Mouse (Mus musculus) MEL (cell line): ENCODE measurements at regions not wholly inside any gene's neighbourhood (a gene's known extent, or its start where the extent isn't known, plus 50 kb on each side); places are given as distances from the start of the nearest gene placed in this dataset.

Experiments used
- DNase-seq: peaks from one replicate; pipeline ENCODE4 v3.0.0; 2011; ENCODE audit warnings: low read depth, low spot score
- H3K27ac ChIP-seq: 2 replicates; pipeline ENCODE4 v1.5.1; 2012; ENCODE audit warnings: low read depth, mild to moderate bottlenecking, control low read depth, low read length, moderate library complexity; ENCODE audit not compliant: control insufficient read depth
- H3K27me3 ChIP-seq, 2 experiments: fragments of 150-350 bp in 1 of 2; sonication (generic) in 1 of 2; 2 replicates each; pipeline ENCODE4 v1.6.1; 2012; ENCODE audit warnings: low read length in 2 of 2, mild to moderate bottlenecking in 2 of 2, improper control_type of control experiment in 1 of 2, moderate library complexity in 1 of 2; ENCODE audit not compliant: insufficient read depth in 2 of 2, control insufficient read depth in 1 of 2
- H3K36me3 ChIP-seq, 2 experiments: 2 replicates each; pipeline ENCODE4 v1.6.1; 2012 to 2014; ENCODE audit warnings: low read length in 2 of 2, improper control_type of control experiment in 1 of 2, inconsistent platforms in 1 of 2, mild to moderate bottlenecking in 1 of 2; ENCODE audit not compliant: insufficient read depth in 2 of 2, control insufficient read depth in 1 of 2
- H3K4me1 ChIP-seq, 2 experiments: fragments of 150-350 bp in 1 of 2; sonication (generic) in 1 of 2; 2 replicates each; pipeline ENCODE4 v1.6.1; 2012; ENCODE audit warnings: low read length in 2 of 2, improper control_type of control experiment in 1 of 2, mild to moderate bottlenecking in 1 of 2; ENCODE audit not compliant: insufficient read depth in 2 of 2, control insufficient read depth in 1 of 2
- H3K4me3 ChIP-seq, 2 experiments: fragments of 150-350 bp in 1 of 2; sonication (generic) in 1 of 2; 2 replicates each; pipeline ENCODE4 v1.5.1; 2012; ENCODE audit warnings: low read depth in 2 of 2, low read length in 2 of 2, mild to moderate bottlenecking in 2 of 2, moderate library complexity in 2 of 2, control low read depth in 1 of 2, improper control_type of control experiment in 1 of 2; ENCODE audit not compliant: control insufficient read depth in 1 of 2, insufficient read depth in 1 of 2
- H3K79me2 ChIP-seq: 2 replicates; pipeline ENCODE4 v1.6.1; 2012; ENCODE audit warnings: mild to moderate bottlenecking, low read length, moderate library complexity; ENCODE audit not compliant: control insufficient read depth, poor library complexity, insufficient read depth
- H3K9ac ChIP-seq: 2 replicates; pipeline ENCODE4 v1.6.1; 2012; ENCODE audit warnings: low read depth, mild to moderate bottlenecking, control low read depth, low read length, moderate library complexity; ENCODE audit not compliant: control insufficient read depth, poor library complexity, severe bottlenecking
- H3K9me3 ChIP-seq: fragments of 150-350 bp; sonication (generic); replicated peaks from 2 replicates; pipeline ENCODE4 v1.6.1; 2012; ENCODE audit warnings: mild to moderate bottlenecking, low read length, improper control_type of control experiment, moderate library complexity; ENCODE audit not compliant: insufficient read depth
- BHLHE40 ChIP-seq: IDR thresholded peaks from 2 replicates; pipeline ENCODE4 v1.6.1; 2012; ENCODE audit warnings: low read depth, mild to moderate bottlenecking, inconsistent platforms, low read length, improper control_type of control experiment, borderline replicate concordance
- CHD1 ChIP-seq: IDR thresholded peaks from 2 replicates; pipeline ENCODE4 v1.6.1; 2012; ENCODE audit warnings: low read depth, mild to moderate bottlenecking, inconsistent platforms, low read length, improper control_type of control experiment
- CTCF ChIP-seq, 3 experiments: IDR thresholded peaks in 2 of 3; conservative IDR thresholded peaks in 1 of 3; 2 replicates each; pipeline ENCODE4 v1.5.1; 2011 to 2012; ENCODE audit warnings: low read length in 3 of 3, low read depth in 2 of 3, mild to moderate bottlenecking in 2 of 3, improper control_type of control experiment in 1 of 3, inconsistent platforms in 1 of 3, mixed read lengths in 1 of 3, moderate library complexity in 1 of 3; ENCODE audit not compliant: control insufficient read depth in 1 of 3, insufficient read depth in 1 of 3, poor library complexity in 1 of 3, severe bottlenecking in 1 of 3
- ELF1 ChIP-seq: IDR thresholded peaks from 2 replicates; pipeline ENCODE4 v1.6.1; 2014; ENCODE audit warnings: low read depth, mild to moderate bottlenecking, inconsistent platforms, low read length, improper control_type of control experiment, moderate library complexity
- EP300 ChIP-seq, 2 experiments: IDR thresholded peaks; 2 replicates each; pipeline ENCODE4 v1.6.1; 2011; ENCODE audit warnings: improper control_type of control experiment in 2 of 2, low read length in 2 of 2, low read depth in 1 of 2, mild to moderate bottlenecking in 1 of 2
- ETS1 ChIP-seq: IDR thresholded peaks from 2 replicates; pipeline ENCODE4 v1.6.1; 2012; ENCODE audit warnings: low read depth, mild to moderate bottlenecking, inconsistent platforms, low read length, improper control_type of control experiment, moderate library complexity
- GABPA ChIP-seq: IDR thresholded peaks from 2 replicates; pipeline ENCODE4 v1.6.1; 2012; ENCODE audit warnings: low read depth, mild to moderate bottlenecking, inconsistent platforms, low read length, improper control_type of control experiment, moderate library complexity
- HCFC1 ChIP-seq: IDR thresholded peaks from 2 replicates; pipeline ENCODE4 v1.6.1; 2012; ENCODE audit warnings: low read depth, mild to moderate bottlenecking, inconsistent platforms, low read length, improper control_type of control experiment, moderate library complexity
- JUND ChIP-seq: IDR thresholded peaks from 2 replicates; pipeline ENCODE4 v1.6.1; 2011; ENCODE audit warnings: low read depth, mild to moderate bottlenecking, improper control_type of control experiment, low read length
- MAFK ChIP-seq: IDR thresholded peaks from 2 replicates; pipeline ENCODE4 v1.6.1; 2011; ENCODE audit warnings: low read depth, mild to moderate bottlenecking, low read length, improper control_type of control experiment, borderline replicate concordance
- MAX ChIP-seq: IDR thresholded peaks from 2 replicates; pipeline ENCODE4 v1.6.1; 2011; ENCODE audit warnings: low read length, improper control_type of control experiment
- MAZ ChIP-seq: IDR thresholded peaks from 2 replicates; pipeline ENCODE4 v1.6.1; 2012; ENCODE audit warnings: low read depth, mild to moderate bottlenecking, inconsistent platforms, low read length, improper control_type of control experiment
- MXI1 ChIP-seq: IDR thresholded peaks from 2 replicates; pipeline ENCODE4 v1.6.1; 2011; ENCODE audit warnings: mild to moderate bottlenecking, low read depth, low read length, improper control_type of control experiment
- MYB ChIP-seq: IDR thresholded peaks from 2 replicates; pipeline ENCODE4 v1.6.1; 2011; ENCODE audit warnings: mild to moderate bottlenecking, low read depth, low read length, improper control_type of control experiment
- NELFE ChIP-seq: IDR thresholded peaks from 2 replicates; pipeline ENCODE4 v1.6.1; 2011; ENCODE audit warnings: low read depth, low read length, improper control_type of control experiment
- POLR2A ChIP-seq, 2 experiments: IDR thresholded peaks; 2 replicates each; pipeline ENCODE4 v1.6.1; 2011 to 2012; ENCODE audit warnings: low read length in 2 of 2, mild to moderate bottlenecking in 2 of 2, control low read depth in 1 of 2, improper control_type of control experiment in 1 of 2, low read depth in 1 of 2, moderate library complexity in 1 of 2; ENCODE audit not compliant: control insufficient read depth in 1 of 2, insufficient read depth in 1 of 2, poor library complexity in 1 of 2
- POLR2AphosphoS2 ChIP-seq: IDR thresholded peaks from 2 replicates; pipeline ENCODE4 v1.6.1; 2011; ENCODE audit warnings: low read length, improper control_type of control experiment
- RAD21 ChIP-seq: IDR thresholded peaks from 2 replicates; pipeline ENCODE4 v1.6.1; 2011; ENCODE audit warnings: mild to moderate bottlenecking, low read depth, low read length, improper control_type of control experiment
- RCOR1 ChIP-seq: IDR thresholded peaks from 2 replicates; pipeline ENCODE4 v1.6.1; 2012; ENCODE audit warnings: low read depth, mild to moderate bottlenecking, inconsistent platforms, low read length, improper control_type of control experiment
- SIN3A ChIP-seq: IDR thresholded peaks from 2 replicates; pipeline ENCODE4 v1.6.1; 2012; ENCODE audit warnings: low read length, improper control_type of control experiment, inconsistent platforms
- SMC3 ChIP-seq: IDR thresholded peaks from 2 replicates; pipeline ENCODE4 v1.6.1; 2011; ENCODE audit warnings: low read depth, low read length, improper control_type of control experiment
- TAL1 ChIP-seq: IDR thresholded peaks from 2 replicates; pipeline ENCODE4 v1.6.1; 2012; ENCODE audit warnings: mild to moderate bottlenecking, inconsistent platforms, low read length, moderate library complexity, mixed read lengths
- TBP ChIP-seq: IDR thresholded peaks from 2 replicates; pipeline ENCODE4 v1.8.0; 2011; ENCODE audit warnings: low read depth, low read length, improper control_type of control experiment
- TCF12 ChIP-seq: IDR thresholded peaks from 2 replicates; pipeline ENCODE4 v1.6.1; 2014; ENCODE audit warnings: low read depth, mild to moderate bottlenecking, inconsistent platforms, low read length, improper control_type of control experiment, moderate library complexity
- USF1 ChIP-seq: IDR thresholded peaks from 2 replicates; pipeline ENCODE4 v1.6.1; 2014; ENCODE audit warnings: low read depth, mild to moderate bottlenecking, inconsistent platforms, low read length, improper control_type of control experiment, moderate library complexity
- ZC3H11A ChIP-seq: IDR thresholded peaks from 2 replicates; pipeline ENCODE4 v1.6.1; 2012; ENCODE audit warnings: low read depth, mild to moderate bottlenecking, inconsistent platforms, low read length, improper control_type of control experiment
- ZKSCAN1 ChIP-seq: IDR thresholded peaks from 2 replicates; pipeline ENCODE4 v1.6.1; 2012; ENCODE audit warnings: low read depth, mild to moderate bottlenecking, inconsistent platforms, low read length, improper control_type of control experiment, moderate library complexity
- ZMIZ1 ChIP-seq: IDR thresholded peaks from 2 replicates; pipeline ENCODE4 v1.6.1; 2012; ENCODE audit warnings: low read depth, mild to moderate bottlenecking, inconsistent platforms, low read length, improper control_type of control experiment, moderate library complexity

DNA sequence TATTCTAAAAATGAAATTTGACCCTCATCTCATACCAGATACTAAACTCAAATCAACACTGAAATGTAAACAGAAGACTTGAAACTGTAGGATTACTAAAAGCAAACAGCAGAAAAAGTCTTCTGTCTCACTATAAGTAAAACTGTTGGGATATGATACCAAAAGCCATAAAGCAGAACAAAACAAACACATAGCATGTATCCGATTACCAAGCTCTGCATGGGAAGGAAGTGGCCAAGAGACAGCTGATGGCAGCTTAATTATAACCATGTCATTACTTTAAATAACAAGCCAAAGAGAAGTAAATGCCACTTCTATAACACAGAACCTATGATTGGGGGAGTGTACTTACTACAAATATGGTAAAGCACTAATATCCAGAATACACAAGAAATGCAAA lies 186.0 kb downstream of the Rpl36a-ps1 start:
- Histone ChIP-seq H3K9ac (no peak overlapping the region), H3K27me3 (no peaks in the 10 kb centered on the region), H3K4me3 (no peak overlapping the region), H3K4me1 (no peaks in the 10 kb centered on the region), H3K27ac (no peak overlapping the region), H3K36me3 (no peaks in the 10 kb centered on the region), H3K79me2 (no peaks in the 10 kb centered on the region), H3K9me3 (no peaks in the 10 kb centered on the region)
- TF ChIP-seq JUND (no peak), EP300 (IDR thresholded peaks at IDR 0.05; ENCODE audit: low read depth in 1 of 2, low read length in 2 of 2) (no peak), SMC3 (no peak), MYB (no peak), CTCF (IDR thresholded peaks at IDR 0.05 in 2 of 3, conservative IDR thresholded peaks at IDR 0.05 in 1 of 3; ENCODE audit: control insufficient read depth in 1 of 3, insufficient read depth in 1 of 3, low read depth in 2 of 3, low read length in 3 of 3, poor library complexity in 1 of 3, severe bottlenecking in 1 of 3) (no peak), TCF12 (no peak), MAZ (no peak), ELF1 (no peak)
- no peak for DNase-seq

DNA sequence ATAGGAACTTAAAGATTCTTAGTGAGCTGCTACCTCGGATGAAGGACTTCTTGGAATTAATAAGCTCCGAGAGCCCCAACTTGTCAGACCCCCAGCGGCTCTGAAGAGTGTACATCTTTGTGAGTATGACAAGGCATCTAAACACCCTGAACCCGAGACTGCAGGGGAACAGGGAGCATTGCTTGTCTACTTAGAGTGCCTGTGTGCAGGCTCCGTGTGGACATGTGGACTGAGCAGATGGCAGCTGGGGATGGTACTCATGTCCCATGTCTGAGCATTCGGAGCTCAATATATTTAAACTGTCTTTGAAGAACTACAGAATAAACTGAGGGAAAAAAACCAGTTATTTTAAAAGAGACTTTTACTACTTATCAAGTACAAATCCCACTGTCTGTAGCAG lies 189.1 kb downstream of the Rpl36a-ps1 start:
- no peaks in the 10 kb centered on the region for H3K79me2 ChIP-seq
- no peaks in the 10 kb centered on the region for H3K27me3 ChIP-seq
- H3K27ac ChIP-seq, result no peak overlapping the region
- no peaks in the 10 kb centered on the region for H3K36me3 ChIP-seq
- H3K9ac ChIP-seq, result no peak overlapping the region
- no peak overlapping the region for H3K4me3 ChIP-seq
- no peak for DNase-seq
- TF ChIP-seq HCFC1 (no peak), RAD21 (no peak), TCF12 (no peak), POLR2A (IDR thresholded peaks at IDR 0.05; ENCODE audit: control insufficient read depth in 1 of 2, insufficient read depth in 1 of 2, low read depth in 1 of 2, low read length in 2 of 2, poor library complexity in 1 of 2) (no peak), MXI1 (no peak), EP300 (IDR thresholded peaks at IDR 0.05; ENCODE audit: low read depth in 1 of 2, low read length in 2 of 2) (no peak), JUND (no peak), ZC3H11A (no peak), SIN3A (no peak), RCOR1 (no peak), POLR2AphosphoS2 (no peak), BHLHE40 (no peak)
- no peaks in the 10 kb centered on the region for H3K4me1 ChIP-seq
- no peaks in the 10 kb centered on the region for H3K9me3 ChIP-seq

- Histone ChIP-seq H3K27ac (no peak overlapping the region), H3K79me2 (no peaks in the 10 kb centered on the region), H3K27me3 (no peaks in the 10 kb centered on the region), H3K4me3 (no peak overlapping the region), H3K9ac (no peak overlapping the region), H3K36me3 (no peaks in the 10 kb centered on the region), H3K4me1 (no peaks in the 10 kb centered on the region), H3K9me3 (no peaks in the 10 kb centered on the region)
- DNase-seq, result no peak
- TF ChIP-seq MAX, result no peak
- no peak for TF ChIP-seq EP300 (IDR thresholded peaks at IDR 0.05; ENCODE audit: low read depth in 1 of 2, low read length in 2 of 2)
- TF ChIP-seq GABPA, result no peak
- TF ChIP-seq JUND, result no peak
- no peak for TF ChIP-seq ZKSCAN1
- no peak for TF ChIP-seq USF1
- no peak for TF ChIP-seq TAL1
- TF ChIP-seq MAFK, result no peak
- TF ChIP-seq TBP, result no peak
- no peak for TF ChIP-seq ETS1
- TF ChIP-seq SIN3A, result no peak
- TF ChIP-seq NELFE, result no peak
- TF ChIP-seq POLR2AphosphoS2, result no peak
- no peak for TF ChIP-seq ZMIZ1
- no peak for TF ChIP-seq CTCF (IDR thresholded peaks at IDR 0.05 in 2 of 3, conservative IDR thresholded peaks at IDR 0.05 in 1 of 3; ENCODE audit: control insufficient read depth in 1 of 3, insufficient read depth in 1 of 3, low read depth in 2 of 3, low read length in 3 of 3, poor library complexity in 1 of 3, severe bottlenecking in 1 of 3)
- no peak for TF ChIP-seq CHD1
- no peak for TF ChIP-seq ELF1
These were observed 192.8 kb downstream of the Rpl36a-ps1 start for GRCm38 (mm10) chr14:98801293-98801692.
